Mouse (Mus musculus): ENCODE results near the gene Ccz1. TPM values are rescaled to one million over a fixed set of nuclear protein-coding genes. Genes with fewer than 3 reads are reported as not detected.

The Ccz1 gene
- polyA plus RNA-seq, 1 experiment from 2014 or later, result 68.4 TPM

GRCm38 (mm10) chr5:143992661-143993060, 22.0 kb downstream of the Ccz1 start:
- Histone ChIP-seq H3K27me3 (replicated peaks) (no peaks in the 10 kb centered on the region), H3K9me3 (no peaks in the 10 kb centered on the region), H3K36me3 (peaks cover 64% of the 10 kb centered on the region), H3K9ac (no peak overlapping the region), H3K4me1 (no peaks in the 10 kb centered on the region), H3K27ac (peak overlapping the region; percentile 76), H3K4me3 (replicated peaks) (no peak overlapping the region), H3K4me2 (no peak overlapping the region)
- WGBS, result 67% methylated on average over 10 of the region's 10 CpGs
- peak; percentile 93 for ATAC-seq (ENCODE audit: insufficient read depth, low FRiP score, low read depth)

- H3K36me3 ChIP-seq, result peaks cover 65% of the 10 kb centered on the region
- H3K4me1 ChIP-seq, result no peaks in the 10 kb centered on the region
- H3K4me3 ChIP-seq (replicated peaks), result no peak overlapping the region
- no peak overlapping the region for H3K9ac ChIP-seq
- no peak overlapping the region for H3K27ac ChIP-seq
- no peak for ATAC-seq (ENCODE audit: insufficient read depth, low FRiP score, low read depth)
- no peaks in the 10 kb centered on the region for H3K27me3 ChIP-seq (replicated peaks)
- H3K9me3 ChIP-seq, result no peaks in the 10 kb centered on the region
- 84% methylated on average over 11 of the region's 11 CpGs for WGBS
- no peak overlapping the region for H3K4me2 ChIP-seq
Measured at GRCm38 (mm10) chr5:143990086-143990485, 24.6 kb downstream of the Ccz1 start.

- peaks cover 62% of the 10 kb centered on the region for H3K36me3 ChIP-seq
Measured at GRCm38 (mm10) chr5:143989046-143989445, 25.6 kb downstream of the Ccz1 start.

GRCm38 (mm10) chr5:143987596-143987995, 27.1 kb downstream of the Ccz1 start:
- H3K9ac ChIP-seq, result no peak overlapping the region
- no peak overlapping the region for H3K4me3 ChIP-seq (replicated peaks)
- no peak overlapping the region for H3K4me2 ChIP-seq
- H3K4me1 ChIP-seq, result no peaks in the 10 kb centered on the region
- ATAC-seq (ENCODE audit: insufficient read depth, low FRiP score, low read depth), result no peak
- H3K27me3 ChIP-seq (replicated peaks), result no peaks in the 10 kb centered on the region
- H3K9me3 ChIP-seq, result no peaks in the 10 kb centered on the region
- no peak overlapping the region for H3K27ac ChIP-seq
- peaks cover 47% of the 10 kb centered on the region for H3K36me3 ChIP-seq
- 88% methylated on average over 3 of the region's 3 CpGs for WGBS

More at GRCm38 (mm10) chr5:143989046-143989445, 25.6 kb downstream of the Ccz1 start:
- no peaks in the 10 kb centered on the region for H3K9me3 ChIP-seq
- no peak for ATAC-seq (ENCODE audit: insufficient read depth, low FRiP score, low read depth)
- H3K4me2 ChIP-seq, result no peak overlapping the region
- no peak overlapping the region for H3K27ac ChIP-seq
- no peak overlapping the region for H3K9ac ChIP-seq
- no peak overlapping the region for H3K4me3 ChIP-seq (replicated peaks)
- WGBS, result 92% methylated on average over 4 of the region's 4 CpGs
- H3K27me3 ChIP-seq (replicated peaks), result no peaks in the 10 kb centered on the region
- no peaks in the 10 kb centered on the region for H3K4me1 ChIP-seq

- 85% methylated on average over 7 of the region's 7 CpGs for WGBS
- no peak overlapping the region for H3K4me3 ChIP-seq (replicated peaks)
- H3K9ac ChIP-seq, result no peak overlapping the region
- H3K27ac ChIP-seq, result no peak overlapping the region
- peaks cover 36% of the 10 kb centered on the region for H3K36me3 ChIP-seq
- no peaks in the 10 kb centered on the region for H3K27me3 ChIP-seq (replicated peaks)
- no peaks in the 10 kb centered on the region for H3K4me1 ChIP-seq
- no peak overlapping the region for H3K4me2 ChIP-seq
- H3K9me3 ChIP-seq, result no peaks in the 10 kb centered on the region
- ATAC-seq (ENCODE audit: insufficient read depth, low FRiP score, low read depth), result no peak
Measured at GRCm38 (mm10) chr5:143985381-143985780, 29.3 kb downstream of the Ccz1 start.

GRCm38 (mm10) chr5:143982361-143982760, 32.3 kb downstream of the Ccz1 start:
- Histone ChIP-seq H3K4me3 (replicated peaks) (no peak overlapping the region), H3K27ac (peak overlapping the region; percentile 40; the same call in 1 of the 2 replicates), H3K9ac (no peak overlapping the region), H3K36me3 (peaks cover 14% of the 10 kb centered on the region), H3K4me2 (no peak overlapping the region), H3K27me3 (replicated peaks) (no peaks in the 10 kb centered on the region), H3K9me3 (no peaks in the 10 kb centered on the region), H3K4me1 (no peaks in the 10 kb centered on the region)
- WGBS, result 56% methylated on average over 2 of the region's 2 CpGs
- no peak for ATAC-seq (ENCODE audit: insufficient read depth, low FRiP score, low read depth)

- Histone ChIP-seq H3K27ac (no peak overlapping the region), H3K27me3 (replicated peaks) (no peaks in the 10 kb centered on the region), H3K4me1 (no peaks in the 10 kb centered on the region), H3K9me3 (no peaks in the 10 kb centered on the region), H3K9ac (no peak overlapping the region), H3K4me3 (replicated peaks) (no peak overlapping the region), H3K36me3 (0 out of 2 replicates have a peak, but pooled peaks cover 2% of the 10 kb centered on the region), H3K4me2 (no peak overlapping the region)
- ATAC-seq (ENCODE audit: insufficient read depth, low FRiP score, low read depth), result no peak
- WGBS, result 21% methylated on average over 9 of the region's 9 CpGs
Measured at GRCm38 (mm10) chr5:143980858-143981257, 33.8 kb downstream of the Ccz1 start.

- peak; percentile 83; the same call in 1 of the 2 replicates for ATAC-seq (ENCODE audit: insufficient read depth, low FRiP score, low read depth)
- 61% methylated on average over 16 of the region's 16 CpGs for WGBS
- H3K4me1 ChIP-seq, result no peaks in the 10 kb centered on the region
Measured at GRCm38 (mm10) chr5:143976726-143977431, 37.8 kb downstream of the Ccz1 start.

GRCm38 (mm10) chr5:143976232-143976631, 38.4 kb downstream of the Ccz1 start:
- H3K4me2 ChIP-seq, result no peak overlapping the region

More at GRCm38 (mm10) chr5:143976726-143977431, 37.8 kb downstream of the Ccz1 start:
- Histone ChIP-seq H3K27me3 (replicated peaks) (no peaks in the 10 kb centered on the region), H3K27ac (no peak overlapping the region), H3K9me3 (no peaks in the 10 kb centered on the region), H3K4me3 (replicated peaks) (no peak overlapping the region), H3K4me2 (no peak overlapping the region), H3K9ac (no peak overlapping the region), H3K36me3 (no peaks in the 10 kb centered on the region)

GRCm38 (mm10) chr5:143975631-143975933, 39.1 kb downstream of the Ccz1 start:
- Histone ChIP-seq H3K27me3 (replicated peaks) (no peaks in the 10 kb centered on the region), H3K36me3 (no peaks in the 10 kb centered on the region), H3K9me3 (no peaks in the 10 kb centered on the region), H3K27ac (no peak overlapping the region), H3K4me2 (no peak overlapping the region), H3K4me3 (replicated peaks) (no peak overlapping the region), H3K9ac (no peak overlapping the region), H3K4me1 (no peaks in the 10 kb centered on the region)
- ATAC-seq (ENCODE audit: insufficient read depth, low FRiP score, low read depth), result 0 out of 2 replicates have a peak, but pooled peaks have one; percentile 12
- WGBS, result 31% methylated on average over 2 of the region's 2 CpGs

More at GRCm38 (mm10) chr5:143976232-143976631, 38.4 kb downstream of the Ccz1 start:
- Histone ChIP-seq H3K9me3 (no peaks in the 10 kb centered on the region), H3K9ac (no peak overlapping the region), H3K27me3 (replicated peaks) (no peaks in the 10 kb centered on the region), H3K4me3 (replicated peaks) (no peak overlapping the region), H3K27ac (no peak overlapping the region), H3K4me1 (no peaks in the 10 kb centered on the region), H3K36me3 (no peaks in the 10 kb centered on the region)
- 80% methylated on average over 11 of the region's 11 CpGs for WGBS
- no peak for ATAC-seq (ENCODE audit: insufficient read depth, low FRiP score, low read depth)

- Histone ChIP-seq H3K27ac (no peak overlapping the region), H3K9ac (no peak overlapping the region), H3K4me3 (replicated peaks) (no peak overlapping the region), H3K36me3 (no peaks in the 10 kb centered on the region), H3K4me1 (no peaks in the 10 kb centered on the region), H3K9me3 (no peaks in the 10 kb centered on the region), H3K4me2 (no peak overlapping the region), H3K27me3 (replicated peaks) (no peaks in the 10 kb centered on the region)
- 52% methylated on average over 4 of the region's 4 CpGs for WGBS
- peak; percentile 62; the same call in 1 of the 2 replicates for ATAC-seq (ENCODE audit: insufficient read depth, low FRiP score, low read depth)
Measured at GRCm38 (mm10) chr5:143974931-143975630, 39.6 kb downstream of the Ccz1 start.

GRCm38 (mm10) chr5:143972628-143973027, 42.0 kb downstream of the Ccz1 start:
- no peaks in the 10 kb centered on the region for H3K4me1 ChIP-seq
- no peak overlapping the region for H3K4me3 ChIP-seq (replicated peaks)
- H3K9ac ChIP-seq, result no peak overlapping the region
- no peaks in the 10 kb centered on the region for H3K9me3 ChIP-seq
- H3K36me3 ChIP-seq, result no peaks in the 10 kb centered on the region
- H3K27ac ChIP-seq, result no peak overlapping the region
- ATAC-seq (ENCODE audit: insufficient read depth, low FRiP score, low read depth), result no peak
- no peaks in the 10 kb centered on the region for H3K27me3 ChIP-seq (replicated peaks)
- no peak overlapping the region for H3K4me2 ChIP-seq
- WGBS, result 44% methylated on average over 3 of the region's 3 CpGs
